Mouse (Mus musculus): ENCODE data around the gene Poll.

DNA sequence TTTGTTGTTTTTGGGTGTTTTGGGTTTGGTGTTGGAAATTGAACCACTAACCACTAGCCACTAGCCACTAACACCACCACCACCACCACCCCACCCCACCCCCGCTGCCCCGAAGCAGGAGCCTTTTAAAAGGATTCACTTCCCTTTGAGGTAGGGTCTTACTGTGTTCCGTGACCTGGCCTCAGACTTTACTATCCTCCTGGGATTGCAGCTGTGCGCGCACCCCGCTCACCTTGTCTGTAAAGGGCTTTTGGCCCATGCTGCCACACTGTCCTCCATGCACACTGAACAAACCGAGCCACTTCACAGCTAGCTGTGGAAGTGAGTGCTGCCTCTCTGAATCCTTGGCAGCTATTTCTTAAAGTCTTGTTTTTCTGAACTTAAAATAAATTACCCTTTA is 54.9 kb downstream of the Poll start:
- TF ChIP-seq POLR2AphosphoS2 (IDR thresholded peaks at IDR 0.05; ENCODE audit: insufficient read length, low read depth) (no peak), USF1 (IDR thresholded peaks at IDR 0.05; ENCODE audit: low read depth) (no peak), CEBPB (IDR thresholded peaks at IDR 0.05; ENCODE audit: insufficient read depth, poor library complexity, severe bottlenecking) (no peak), POLR2A (IDR thresholded peaks at IDR 0.05; ENCODE audit: insufficient read length, low read depth) (no peak), MYOD1 (IDR thresholded peaks at IDR 0.05; ENCODE audit: control insufficient read depth in 1 of 3, insufficient read length in 2 of 3, low read depth in 2 of 3) (no peak), MYOG (IDR thresholded peaks at IDR 0.05; ENCODE audit: control insufficient read depth in 1 of 3, insufficient read depth in 1 of 3, insufficient read length in 2 of 3, low read depth in 2 of 3) (no peak), SRF (IDR thresholded peaks at IDR 0.05; ENCODE audit: control insufficient read depth, insufficient read length, low read depth) (no peak), E2F4 (IDR thresholded peaks at IDR 0.05; ENCODE audit: insufficient read depth) (no peak), TCF12 (IDR thresholded peaks at IDR 0.05; ENCODE audit: insufficient read depth, poor library complexity, severe bottlenecking) (no peak)
